Mouse (Mus musculus) megakaryocyte, embryonic 14.5 days (primary cell): ENCODE results near the gene Nanog.

ENCODE experiments used
- FLI1 ChIP-seq: IDR thresholded peaks from 2 replicates; pipeline ENCODE4 v1.6.1; 2012; ENCODE audit warnings: low read length, inconsistent platforms, mixed read lengths
- GATA1 ChIP-seq: IDR thresholded peaks from 3 replicates; pipeline ENCODE4 v1.6.1; 2012; ENCODE audit warnings: mixed read lengths, low read length, inconsistent platforms, borderline replicate concordance

DNA sequence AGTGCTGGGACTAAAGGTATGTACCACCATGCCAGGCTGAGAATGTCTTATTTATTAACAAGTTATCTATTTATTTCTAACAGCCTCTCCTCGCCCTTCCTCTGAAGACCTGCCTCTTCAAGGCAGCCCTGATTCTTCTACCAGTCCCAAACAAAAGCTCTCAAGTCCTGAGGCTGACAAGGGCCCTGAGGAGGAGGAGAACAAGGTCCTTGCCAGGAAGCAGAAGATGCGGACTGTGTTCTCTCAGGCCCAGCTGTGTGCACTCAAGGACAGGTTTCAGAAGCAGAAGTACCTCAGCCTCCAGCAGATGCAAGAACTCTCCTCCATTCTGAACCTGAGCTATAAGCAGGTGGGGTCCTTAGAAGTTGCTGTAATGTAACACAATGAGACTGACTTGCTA lies 4.2 kb downstream of the Nanog start:
- TF ChIP-seq FLI1 (no peak), GATA1 (no peak)
